Mouse (Mus musculus): ENCODE data around the gene Rnf167.

Rnf167 gene

DNA sequence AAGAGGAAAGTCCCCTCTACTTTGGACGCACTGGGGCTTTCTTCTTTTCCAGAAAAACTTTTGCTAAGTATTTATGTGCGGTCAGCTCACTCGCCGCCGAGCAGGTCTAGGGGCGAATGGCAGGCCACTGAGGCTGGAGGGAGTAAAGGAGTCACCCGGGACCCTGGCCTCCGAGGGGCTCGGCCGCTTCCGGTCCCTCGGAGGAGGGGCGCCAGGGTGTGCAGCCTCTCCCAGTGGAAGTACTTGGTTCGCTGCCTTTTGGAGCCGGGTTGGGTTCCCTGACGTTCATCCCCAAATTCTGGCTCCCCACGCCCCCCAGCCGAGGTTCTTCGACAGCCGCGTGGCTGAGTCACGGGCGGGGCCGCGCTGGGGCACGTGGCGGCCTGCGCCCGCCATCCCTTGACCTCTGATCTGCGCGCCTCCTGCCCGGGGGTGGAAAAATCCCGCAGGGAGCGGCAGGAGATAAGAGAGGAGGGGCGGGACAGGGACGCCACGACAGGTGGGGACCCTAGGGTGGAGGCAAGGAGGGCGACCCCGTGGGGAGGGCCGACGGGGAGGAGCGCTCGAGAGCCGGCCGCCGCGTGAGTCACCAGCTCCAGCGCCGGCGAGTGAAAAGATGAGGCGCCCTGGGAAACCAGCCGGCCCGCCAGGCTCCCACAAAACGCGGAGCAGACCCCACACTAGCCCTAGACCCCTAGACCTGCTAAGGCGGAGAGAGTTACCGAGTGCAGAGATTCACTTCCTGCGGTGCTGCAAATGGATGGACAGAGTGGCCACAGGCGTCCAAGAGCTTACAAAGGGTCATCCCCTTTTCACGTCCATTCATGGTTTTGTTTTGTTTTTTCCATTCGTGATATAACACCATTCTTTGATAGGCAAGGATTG, 8.8 kb downstream of the Rnf167 start:
- DNase-seq (ENCODE audit: low spot score), result peak; percentile 69

DNA sequence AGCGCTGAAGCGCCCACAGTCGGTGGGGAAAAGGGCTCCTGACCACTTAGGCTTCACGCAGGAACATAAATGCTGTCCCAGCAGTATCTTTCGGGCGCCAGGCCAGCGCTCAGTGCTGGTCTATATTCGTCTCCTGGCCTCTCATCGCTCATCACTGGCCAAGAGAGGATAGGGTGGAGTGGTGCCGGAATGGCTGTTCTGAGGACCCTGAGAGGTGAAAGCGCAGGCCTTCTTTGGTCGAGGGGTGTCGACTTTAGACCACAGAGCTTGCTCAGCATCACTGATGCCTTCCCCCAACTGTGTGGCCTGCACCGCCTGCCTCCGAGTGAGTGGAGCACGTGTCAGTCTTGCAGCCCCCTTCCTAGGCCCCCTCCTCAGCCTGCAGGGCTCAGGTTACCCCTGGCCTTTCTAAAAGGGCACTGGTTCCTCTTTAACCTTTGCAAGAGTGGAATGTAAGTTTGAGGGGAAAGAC, 9.5 kb downstream of the Rnf167 start:
- DNase-seq (ENCODE audit: low spot score), result peak; percentile 54

DNA sequence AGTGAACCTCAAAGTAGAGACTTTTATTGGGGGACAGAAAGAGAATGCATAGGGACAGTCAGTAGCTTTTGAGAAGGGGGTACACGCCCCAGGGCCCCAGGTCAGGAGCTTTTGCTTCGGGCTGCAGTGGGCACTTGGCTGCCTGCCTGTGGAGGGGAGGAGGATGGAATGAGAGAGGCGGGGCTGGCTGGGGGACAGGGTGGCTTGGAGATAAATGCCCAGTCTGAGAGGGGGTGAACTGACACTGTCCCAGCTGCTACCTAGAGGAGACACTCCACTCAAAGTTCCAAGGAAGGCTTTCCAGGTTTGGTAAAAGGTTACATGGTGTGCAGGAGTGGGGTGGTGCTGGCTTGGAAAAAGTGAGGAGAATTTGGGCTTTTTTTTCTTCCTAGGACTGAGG, 9.9 kb downstream of the Rnf167 start, which contains the start of gene Eno3:
Gene Eno3 (plus strand): TSS at position 239 of the 400 bp plus-strand sequence.
- no peak for DNase-seq (ENCODE audit: low spot score)

DNA sequence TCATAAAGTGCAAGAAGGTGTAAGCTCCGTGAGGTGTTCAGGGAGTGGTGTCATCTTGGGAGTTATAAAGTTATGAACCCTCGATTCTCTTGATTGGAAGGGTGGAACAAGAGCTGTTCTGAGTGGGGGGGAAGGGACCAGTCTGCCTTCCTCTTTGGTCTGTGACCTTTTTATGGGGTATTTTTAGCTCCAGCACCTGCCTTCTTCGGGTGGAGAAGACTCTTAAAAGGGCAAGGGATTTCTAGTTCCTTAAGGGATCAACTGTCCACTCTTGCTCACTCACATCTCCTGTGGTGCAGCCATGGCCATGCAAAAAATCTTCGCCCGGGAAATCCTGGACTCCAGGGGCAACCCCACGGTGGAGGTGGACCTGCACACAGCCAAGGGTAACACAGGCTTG, 10.5 kb downstream of the Rnf167 start:
- no peak for DNase-seq (ENCODE audit: low spot score)

DNA sequence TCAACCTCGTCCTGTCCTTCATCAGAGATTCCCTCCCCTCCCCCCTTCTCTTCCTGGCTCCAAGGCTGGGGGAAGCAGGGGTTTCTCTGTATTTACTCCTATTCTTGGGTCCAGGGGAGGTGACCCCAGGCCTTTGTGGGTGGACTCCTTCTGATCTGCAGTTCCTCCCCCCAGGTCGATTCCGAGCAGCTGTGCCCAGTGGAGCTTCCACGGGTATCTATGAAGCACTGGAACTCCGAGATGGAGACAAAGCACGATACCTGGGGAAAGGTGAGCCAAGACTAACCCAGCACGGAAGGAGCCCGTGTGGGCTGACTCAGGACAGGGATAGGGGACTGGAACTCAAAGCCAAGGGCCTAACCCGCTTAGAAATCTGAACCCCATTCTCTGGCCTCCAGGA, 11.0 kb downstream of the Rnf167 start:
- DNase-seq (ENCODE audit: low spot score), result no peak

DNA sequence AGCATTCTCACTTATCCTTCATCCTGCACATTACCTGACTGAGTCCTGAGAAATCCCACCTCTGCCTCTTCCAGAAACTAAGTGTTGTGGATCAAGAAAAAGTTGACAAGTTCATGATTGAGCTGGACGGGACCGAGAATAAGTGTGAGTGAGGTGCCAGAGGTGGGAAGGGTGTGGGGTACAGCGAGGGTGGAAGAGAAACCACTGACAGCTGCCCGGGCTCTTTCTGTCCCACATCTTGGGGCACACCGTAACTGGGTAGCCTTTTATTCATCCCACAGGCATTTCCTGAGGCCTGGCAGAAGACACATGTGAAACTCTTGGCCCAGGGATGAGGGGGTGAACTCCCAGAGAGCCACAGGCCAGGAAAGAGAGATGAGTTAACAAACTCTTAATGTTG, 11.5 kb downstream of the Rnf167 start:
- DNase-seq (ENCODE audit: low spot score), result no peak

DNA sequence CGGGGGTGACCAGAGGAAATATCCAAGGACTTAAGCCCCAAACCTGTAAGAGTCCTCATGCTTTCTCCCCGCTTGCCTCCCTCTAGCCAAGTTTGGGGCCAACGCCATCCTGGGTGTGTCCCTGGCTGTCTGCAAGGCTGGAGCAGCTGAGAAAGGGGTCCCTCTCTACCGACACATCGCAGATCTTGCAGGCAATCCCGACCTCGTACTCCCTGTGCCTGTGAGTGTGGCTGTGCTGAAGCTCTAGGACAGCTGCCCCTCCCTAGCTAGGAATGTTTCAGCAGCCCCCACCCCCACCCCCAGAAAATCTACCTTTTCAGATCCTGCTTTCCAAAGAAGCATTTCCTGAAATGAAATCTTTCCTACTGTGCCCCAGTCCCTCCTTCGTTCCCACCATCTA, 11.9 kb downstream of the Rnf167 start:
- DNase-seq (ENCODE audit: low spot score), result no peak

DNA sequence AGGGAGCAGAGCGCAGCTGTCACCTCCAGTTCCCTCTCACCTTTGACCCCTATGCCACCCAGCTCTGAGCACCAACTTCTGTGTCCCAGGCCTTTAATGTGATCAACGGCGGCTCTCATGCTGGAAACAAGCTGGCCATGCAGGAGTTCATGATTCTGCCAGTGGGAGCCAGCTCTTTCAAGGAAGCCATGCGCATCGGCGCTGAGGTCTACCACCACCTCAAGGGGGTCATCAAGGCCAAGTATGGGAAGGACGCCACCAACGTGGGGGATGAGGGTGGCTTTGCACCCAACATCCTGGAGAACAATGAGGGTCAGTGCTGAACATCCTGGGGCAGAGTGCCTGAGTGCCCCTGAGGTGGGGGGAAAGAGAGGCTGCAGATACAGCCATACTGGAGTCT, 13.5 kb downstream of the Rnf167 start:
- no peak for DNase-seq (ENCODE audit: low spot score)

DNA sequence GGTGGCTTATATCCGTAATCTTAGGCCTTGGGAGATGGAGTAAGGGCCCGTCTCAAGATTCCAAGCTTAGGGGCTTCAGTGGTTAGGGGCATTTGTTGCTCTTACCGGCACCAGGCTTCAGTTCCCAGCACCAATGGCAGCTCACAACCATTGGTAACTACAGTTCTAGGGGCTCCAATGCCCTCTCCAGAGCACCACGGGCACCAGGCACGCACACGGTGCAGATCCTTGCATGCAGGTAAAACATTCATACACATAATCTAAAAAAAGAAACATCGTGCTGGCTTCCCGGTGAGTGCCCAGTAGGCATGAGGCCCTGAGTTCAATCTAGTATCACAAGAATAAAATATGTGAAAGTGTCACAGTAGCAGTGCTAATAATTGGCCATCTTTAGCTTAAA, 16.1 kb downstream of the Rnf167 start:
- no peak for DNase-seq (ENCODE audit: low spot score)

DNA sequence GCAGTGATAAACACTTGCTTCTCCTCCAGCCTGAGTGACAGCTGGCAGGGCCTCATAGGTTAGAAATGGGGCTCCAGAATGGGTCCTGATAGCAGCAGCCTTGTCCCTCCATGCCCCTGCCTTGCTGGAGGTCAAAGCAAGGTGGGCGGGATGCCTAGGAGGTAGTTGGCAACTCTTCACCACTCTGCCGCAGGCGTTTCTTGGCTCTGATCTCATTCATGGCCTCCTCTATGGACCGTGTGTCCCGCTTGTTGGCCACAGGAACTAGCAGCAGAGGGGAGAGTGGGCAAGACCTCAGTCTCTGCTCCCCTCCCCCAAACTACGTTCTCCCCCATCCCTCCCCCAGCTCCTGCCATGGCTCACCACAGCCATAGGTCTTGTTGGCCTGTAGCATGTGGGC, 16.9 kb downstream of the Rnf167 start:
- DNase-seq (ENCODE audit: low spot score), result no peak

DNA sequence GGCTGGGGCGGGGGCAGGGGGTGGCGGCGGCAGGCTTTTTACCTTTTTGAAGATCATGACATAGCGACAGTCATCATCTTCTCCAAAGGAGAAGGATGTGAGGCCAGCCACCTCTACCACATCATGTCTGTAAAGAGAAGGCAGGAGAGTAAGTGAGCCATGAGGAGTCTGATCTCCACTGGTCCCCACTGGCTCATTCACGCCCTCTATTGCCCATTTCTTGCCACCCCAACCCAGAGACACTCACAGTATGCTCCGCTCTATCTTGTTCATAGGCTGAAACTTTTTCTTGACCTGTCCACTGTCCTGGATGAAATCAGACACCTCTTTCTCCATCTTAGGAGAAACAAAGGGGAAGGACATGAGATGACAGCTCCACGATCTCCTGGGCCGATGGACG, 17.7 kb downstream of the Rnf167 start:
- DNase-seq (ENCODE audit: low spot score), result no peak

DNA sequence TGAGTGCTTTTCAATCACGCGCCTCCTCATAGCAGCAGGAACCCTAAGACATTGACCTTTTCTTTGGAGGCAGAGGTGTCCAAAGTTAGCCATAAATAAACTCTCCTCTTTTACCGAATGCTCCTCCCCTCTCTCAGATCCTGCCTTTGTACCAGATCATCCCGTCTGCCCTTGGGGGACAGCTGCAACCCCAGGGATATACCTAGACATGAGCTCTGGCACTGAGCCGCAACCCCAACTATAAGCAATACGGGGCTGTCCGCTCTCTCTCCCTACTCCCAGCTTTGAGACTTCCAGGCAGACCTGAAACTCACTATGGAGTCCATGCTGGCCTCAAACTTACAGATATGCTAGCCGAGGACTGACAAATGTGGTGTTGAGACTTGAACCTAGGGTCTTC, 19.7 kb downstream of the Rnf167 start:
- no peak for DNase-seq (ENCODE audit: low spot score)

DNA sequence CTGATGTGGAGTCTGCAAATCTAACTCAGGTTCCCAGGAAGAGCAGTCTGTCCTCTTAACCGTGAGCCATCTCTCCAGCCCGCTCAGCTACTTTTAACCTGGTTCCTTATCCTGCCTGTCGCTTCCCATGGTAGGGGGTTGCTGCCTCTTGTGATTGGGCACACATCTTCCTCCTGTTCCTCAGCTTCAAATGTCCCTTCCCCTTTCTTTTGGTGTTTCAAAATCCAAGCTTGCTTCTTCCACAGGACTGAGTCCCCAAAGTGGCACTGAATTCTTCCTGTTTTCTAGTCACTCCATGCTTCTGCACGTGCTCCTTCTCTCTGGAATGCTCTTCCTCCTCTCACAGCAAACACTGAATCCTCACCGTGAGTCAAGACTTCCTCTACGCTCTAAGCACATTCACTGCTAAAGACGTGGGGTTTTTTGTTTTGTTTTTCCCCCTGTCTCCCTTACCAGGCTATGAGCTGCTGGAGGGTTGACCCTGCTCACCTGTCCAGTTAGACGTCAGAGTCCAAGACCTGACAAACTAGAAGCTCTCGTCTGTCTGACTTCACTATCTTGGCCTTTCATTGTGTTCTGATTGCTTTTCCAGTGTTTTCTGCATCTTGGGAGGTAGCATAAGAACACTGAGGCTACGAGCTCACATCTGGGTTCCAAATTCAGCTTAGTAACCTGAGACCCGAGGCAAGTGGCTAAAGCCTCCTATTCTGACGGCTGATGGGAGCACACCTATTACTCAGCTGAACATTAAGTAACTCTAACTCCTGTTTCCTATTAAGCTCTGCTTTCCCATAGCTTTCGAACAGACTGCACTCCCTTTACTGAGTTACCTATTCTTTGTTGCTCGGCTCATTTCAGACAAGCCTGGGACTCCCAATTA, 20.5 kb downstream of the Rnf167 start:
- no peak for DNase-seq (ENCODE audit: low spot score)

DNA sequence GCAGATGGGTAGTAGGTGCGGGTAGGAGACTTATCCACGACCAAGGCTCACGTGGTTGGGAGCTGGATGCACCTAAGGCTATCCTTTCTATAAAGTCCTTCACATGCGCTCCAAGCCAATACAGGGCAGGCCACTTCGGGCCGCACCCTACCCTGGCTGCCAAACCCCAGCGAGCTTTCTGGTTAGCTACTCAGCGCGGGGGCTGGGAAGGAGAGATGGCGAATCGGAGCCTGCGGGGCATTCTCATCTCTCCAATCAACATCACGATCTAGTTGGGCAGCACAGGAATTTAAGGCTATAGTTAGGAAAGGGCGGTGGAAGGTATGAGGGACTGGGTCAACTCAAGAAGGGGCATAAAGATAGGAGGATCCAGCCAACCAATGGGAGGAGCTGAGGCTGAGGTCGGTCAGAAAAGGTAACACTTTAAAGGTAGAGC, 21.3 kb downstream of the Rnf167 start:
- peak; percentile 70 for DNase-seq (ENCODE audit: low spot score)

DNA sequence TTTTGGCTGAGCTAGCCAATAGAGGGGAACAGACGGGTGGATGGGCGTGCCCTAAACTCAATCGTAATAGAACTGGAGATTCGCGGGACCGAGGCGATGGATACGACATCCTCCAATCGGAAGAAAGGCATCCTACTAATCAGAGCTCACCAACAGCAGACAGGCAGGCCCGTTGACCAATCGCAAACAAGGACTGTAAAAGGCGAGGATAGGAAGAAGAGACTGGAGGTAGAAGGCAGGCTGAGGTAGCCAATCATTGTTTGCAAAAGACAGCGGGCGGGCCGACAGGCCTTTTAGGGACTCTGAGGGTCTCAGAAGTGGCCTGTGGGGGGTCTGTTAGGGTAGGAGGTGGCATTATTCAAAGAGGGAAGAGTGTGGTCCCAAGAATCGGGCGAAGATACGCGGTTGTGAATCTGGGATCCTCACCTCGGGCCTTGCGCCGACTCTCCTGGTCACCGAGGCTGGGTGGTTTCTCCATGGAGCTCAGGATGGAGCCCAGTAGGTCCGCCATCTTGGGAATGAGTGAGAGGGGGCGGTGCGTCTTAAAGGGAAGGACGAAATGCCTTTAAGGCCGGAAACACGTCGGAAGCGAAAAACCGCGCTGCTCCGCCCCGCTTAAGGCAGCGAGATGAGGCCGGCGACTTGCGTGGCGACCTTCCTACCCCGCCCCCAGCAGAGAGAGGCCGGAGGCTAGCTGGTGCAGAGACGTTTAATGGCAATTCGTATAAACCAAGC, 21.9 kb downstream of the Rnf167 start, which contains the start of gene Spag7:
Gene Spag7 (minus strand): TSS at position 646 of the 735 bp plus-strand sequence.
- DNase-seq (ENCODE audit: low spot score), result peak; percentile 92

DNA sequence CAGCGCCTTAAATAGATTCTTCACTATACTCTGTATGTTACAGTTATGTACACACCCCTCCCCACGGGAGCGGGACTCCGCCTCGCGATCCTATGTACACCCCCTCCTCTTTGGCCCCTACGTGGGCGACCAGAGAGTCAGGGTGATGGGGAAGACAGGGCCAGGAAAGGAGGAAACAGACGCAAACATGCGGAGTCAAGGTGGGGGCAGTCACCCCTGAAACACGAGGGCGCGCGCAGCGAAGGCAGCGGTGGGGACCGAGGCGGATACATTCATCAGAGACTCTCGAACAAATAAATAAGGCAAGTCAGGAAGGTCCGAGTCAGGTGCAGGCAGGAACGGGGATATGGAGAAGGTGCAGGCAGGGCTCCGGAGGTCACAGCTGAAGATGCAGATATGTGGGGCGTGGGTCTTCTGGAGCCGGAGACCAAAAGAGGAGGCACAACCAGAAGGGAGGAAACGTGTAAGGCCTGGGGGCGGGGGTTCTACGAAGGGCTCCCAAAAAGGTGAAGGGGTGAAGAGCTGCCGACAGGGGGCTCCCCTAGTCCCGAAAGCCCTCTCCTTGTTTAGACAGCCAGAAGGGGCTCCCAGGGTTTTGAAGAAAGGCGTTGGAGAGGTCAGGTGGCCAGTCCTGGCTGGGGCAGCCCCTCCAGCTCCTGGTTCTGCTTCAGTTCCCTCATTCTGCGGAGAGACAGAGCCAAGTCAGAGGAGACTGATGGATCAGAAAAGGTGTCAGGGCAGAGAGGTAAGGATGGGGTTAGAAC, 22.7 kb downstream of the Rnf167 start:
- DNase-seq (ENCODE audit: low spot score), result peak; percentile 80

DNA sequence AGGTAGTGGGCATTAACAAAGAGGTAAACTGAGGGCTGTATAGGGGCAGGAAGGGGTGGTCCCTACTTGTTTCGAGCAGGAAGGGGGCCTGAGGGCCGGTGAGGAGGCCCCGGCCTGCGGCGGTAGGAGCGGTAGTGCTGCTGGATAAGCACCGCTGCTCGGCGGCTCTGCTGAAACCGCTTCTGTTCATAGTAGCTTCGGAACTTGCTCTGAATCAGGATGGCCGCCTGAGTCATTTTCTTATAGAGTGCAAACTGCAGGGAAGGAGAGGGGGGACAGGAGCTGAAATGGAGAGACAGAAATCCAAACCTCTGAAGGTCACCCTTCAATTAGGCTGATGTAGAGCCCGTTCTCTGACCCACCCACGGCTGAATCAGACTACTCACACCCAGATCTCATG, 23.4 kb downstream of the Rnf167 start:
- DNase-seq (ENCODE audit: low spot score), result no peak

DNA sequence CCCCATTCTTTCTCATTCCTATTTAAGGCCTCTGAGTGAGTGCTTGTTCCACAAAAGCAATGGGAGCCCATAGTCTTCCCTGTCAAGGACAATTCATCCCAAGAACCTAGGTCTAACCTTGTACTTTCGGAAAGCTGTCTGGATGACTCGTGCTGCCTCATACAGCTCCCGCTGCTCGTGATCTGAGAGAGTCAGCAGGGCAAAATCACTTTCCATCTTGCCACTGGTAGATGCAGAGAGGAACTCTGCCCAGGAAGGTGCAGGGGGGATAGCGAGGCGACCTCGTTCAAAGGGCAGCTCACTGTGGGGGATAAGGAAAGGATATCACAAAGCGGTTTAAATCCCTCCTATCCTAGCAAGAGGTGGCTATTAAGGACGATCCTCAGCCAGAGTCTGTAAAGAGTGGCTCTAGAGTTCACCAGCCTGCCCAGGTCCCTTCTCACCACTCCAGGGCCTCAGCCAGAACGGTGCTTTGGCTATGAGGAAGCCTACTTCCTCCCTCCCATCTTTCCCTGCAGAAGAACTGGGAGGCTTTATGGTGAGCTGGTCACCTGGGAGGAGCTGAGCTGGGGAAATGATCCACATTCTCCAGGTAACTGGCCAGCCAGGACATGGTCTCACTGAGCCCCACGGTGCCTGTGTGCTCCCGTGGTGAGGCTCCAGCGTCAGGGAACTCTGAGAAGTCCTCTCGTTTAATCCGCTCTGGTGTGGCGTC, 24.5 kb downstream of the Rnf167 start:
- no peak for DNase-seq (ENCODE audit: low spot score)

DNA sequence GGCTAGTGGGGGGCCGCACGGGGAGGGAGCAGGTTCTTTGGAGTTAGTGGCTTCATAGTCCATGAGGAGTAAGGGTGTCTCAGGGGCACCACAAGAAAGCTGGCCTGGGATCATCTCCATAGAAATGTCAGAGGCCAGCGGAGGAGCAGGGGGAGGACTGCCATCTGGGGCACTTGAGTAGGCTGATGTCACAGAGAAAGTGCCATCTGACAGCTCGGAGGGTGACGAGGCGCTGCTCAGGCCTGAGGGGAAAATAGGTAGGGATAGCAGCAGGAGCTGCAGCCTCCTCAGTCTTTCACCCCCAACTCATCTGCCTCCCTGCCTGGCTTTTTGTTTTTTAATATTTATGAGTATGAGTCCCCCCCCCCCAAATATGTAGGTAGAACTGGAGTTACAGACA, 27.0 kb downstream of the Rnf167 start:
- no peak for DNase-seq (ENCODE audit: low spot score)

DNA sequence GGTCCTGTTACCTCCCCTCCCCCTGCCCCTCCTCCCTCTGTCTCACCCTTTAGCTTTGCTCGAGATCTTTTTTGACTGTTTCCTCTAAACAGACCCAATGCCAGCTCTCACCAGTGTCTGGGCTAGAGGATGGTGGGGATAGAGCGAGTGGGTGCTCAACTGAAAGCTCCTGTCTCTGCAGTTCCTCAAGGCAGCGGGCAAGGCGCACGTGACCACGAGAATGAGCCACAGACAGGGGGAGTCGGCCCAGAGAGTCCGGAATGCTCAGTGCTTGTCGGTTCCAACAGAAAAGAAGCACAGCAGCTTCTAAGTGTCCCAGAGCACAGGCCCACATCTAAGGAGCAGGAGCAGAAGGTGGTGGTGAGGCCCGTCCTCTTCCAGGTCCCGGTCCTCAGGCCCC, 27.5 kb downstream of the Rnf167 start:
- DNase-seq (ENCODE audit: low spot score), result no peak

DNA sequence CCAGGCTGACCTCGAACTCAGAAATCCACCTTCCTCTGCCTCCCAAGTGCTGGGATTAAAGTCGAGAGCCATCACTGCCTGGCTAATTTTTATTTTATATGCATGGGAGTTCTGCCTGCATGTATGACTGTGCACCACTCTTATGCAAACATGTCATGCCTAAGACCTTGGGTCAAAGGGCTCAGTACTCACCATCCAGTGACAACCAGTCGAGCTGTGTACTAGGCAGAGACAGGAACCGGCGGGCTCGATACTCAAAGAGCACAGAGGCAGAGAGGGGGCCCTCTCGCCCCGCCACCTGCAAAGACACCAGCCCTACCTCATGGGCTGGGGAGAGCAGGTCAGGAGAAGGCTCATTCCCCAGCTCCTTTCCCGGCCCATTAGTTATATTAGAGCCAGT, 31.1 kb downstream of the Rnf167 start:
- DNase-seq (ENCODE audit: low spot score), result no peak

All from ovary, postnatal 36 days (tissue).